Mouse (Mus musculus) urinary bladder, postnatal 25 days (tissue): ENCODE results near the gene Slc25a5.
"Not testable (repeated sequence)": the region's sequence is repeated elsewhere in the genome, so short reads cannot be mapped to it uniquely, and the experiment has no call there.

Experiments
- DNase-seq: peaks from one replicate; pipeline ENCODE4 v3.0.0; 2022; ENCODE audit warnings: low spot score

The Slc25a5 gene

DNA sequence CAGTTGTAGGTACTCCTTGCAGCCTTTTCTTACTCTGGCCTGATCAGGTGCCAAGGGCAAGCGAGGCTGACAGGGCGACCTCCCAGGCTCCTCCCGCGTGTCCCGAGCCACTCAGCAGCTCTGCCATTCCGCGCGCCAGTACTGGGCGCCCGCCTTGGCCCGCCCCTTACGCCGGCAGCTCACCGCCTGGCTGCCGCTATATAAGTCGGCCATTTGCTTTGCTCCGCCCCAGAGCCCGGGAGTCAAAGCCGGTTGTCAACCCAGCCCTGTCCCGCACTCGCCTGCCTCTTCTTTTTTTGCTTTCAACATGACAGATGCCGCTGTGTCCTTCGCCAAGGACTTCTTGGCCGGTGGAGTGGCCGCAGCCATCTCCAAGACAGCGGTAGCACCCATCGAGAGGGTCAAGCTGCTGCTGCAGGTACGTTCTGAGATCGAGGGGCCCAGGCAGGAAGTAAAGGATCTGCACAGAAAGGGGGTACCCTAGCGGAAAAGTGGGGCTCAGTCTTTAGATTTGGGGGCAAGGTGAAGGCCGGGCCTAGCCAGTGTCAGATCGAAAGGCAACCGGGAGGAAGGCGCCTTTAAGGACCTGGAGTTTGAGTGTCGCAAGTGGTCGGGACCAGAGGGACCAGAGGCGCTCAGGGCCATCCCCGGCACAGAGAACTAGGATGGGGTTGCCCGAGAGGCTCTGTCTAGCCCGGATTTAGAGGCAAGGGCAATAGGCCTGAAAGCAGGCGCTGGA is at the start of gene Slc25a5:
Gene Slc25a5 (plus strand): TSS at position 228 of the 739 bp plus-strand sequence.
- peak; percentile 66 for DNase-seq

DNA sequence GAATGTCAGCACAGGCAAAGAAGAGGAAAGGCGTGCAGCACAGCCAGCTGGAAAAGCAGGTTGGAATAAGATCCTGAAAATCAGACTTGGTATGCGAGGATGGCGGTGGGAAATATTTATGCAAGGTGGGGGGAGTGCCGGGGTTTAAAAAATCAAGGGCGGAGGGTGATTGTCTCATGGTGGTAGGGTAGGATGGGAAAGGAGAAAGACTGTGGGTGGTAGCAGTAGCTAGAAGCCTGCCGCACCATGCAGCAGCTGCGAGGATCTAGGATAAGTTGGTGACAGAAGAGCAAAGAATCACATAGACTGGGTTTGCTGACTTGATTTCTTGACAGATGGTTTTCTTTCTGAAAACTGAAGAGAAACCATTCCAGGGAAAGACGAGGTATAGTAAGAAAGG is 48.7 kb upstream of the Slc25a5 start:
- DNase-seq: no peak

DNA sequence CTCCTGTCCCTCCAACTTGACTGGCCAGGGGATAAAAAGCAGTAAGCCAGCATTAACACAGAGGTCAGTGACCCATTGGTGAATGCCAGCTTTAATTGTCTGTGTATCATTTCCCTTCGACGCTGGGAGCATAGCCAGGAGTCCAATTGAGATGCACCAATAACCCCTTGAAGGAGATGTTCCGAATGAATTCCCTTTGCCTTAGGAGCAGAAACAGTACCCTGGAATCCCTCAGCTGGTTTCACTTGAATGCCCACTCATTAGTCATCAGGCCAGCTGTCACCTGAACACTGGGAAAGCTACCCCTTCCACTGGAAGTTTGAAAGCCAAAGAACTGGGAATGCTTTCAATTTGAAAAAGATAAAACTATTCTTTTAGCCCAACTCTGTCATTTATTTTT is 46.9 kb upstream of the Slc25a5 start:
- no peak for DNase-seq

DNA sequence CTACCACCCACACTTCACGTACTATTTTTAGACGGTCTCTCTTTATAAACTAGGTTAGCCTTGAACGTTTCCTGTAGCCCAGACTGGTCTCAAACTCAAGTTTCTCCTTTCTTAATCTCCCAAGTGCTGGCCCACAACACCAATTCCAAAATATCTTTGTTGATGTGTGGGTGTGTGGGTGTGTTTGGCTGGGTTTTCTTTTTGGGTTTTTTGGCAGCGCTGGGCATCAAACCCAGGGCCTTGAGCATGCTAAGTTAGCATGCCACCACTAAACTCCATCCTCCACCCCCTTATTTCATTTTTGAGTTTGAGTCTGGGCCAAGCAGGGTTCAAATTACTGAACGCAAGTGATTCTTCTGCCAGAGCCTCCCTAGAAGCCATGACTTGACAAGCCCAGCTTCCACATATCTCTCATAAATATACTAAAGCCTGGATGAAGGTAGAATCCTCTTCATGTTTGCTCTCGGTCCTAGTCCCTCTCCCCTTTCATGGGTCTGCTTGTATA is 46.1 kb upstream of the Slc25a5 start:
- no peak for DNase-seq

DNA sequence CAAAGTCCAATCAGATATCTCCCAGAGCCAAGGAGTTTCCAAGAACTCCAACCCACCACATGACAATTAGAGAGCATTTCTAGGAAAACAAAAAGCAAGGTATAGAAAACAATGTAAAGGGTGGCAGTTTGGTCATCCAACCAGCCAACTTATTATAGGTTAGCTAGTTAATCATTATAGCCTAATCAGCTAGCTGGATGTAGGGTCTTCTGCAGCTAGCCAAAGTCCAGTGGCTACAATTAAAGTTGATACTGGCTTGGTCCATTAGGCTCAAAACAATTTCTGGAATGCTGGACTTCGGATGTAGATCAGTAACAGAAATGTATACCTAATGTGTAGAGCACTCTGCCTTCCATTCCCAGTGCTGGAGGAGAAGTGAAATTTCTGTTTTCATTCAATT is 44.9 kb upstream of the Slc25a5 start:
- no peak for DNase-seq

DNA sequence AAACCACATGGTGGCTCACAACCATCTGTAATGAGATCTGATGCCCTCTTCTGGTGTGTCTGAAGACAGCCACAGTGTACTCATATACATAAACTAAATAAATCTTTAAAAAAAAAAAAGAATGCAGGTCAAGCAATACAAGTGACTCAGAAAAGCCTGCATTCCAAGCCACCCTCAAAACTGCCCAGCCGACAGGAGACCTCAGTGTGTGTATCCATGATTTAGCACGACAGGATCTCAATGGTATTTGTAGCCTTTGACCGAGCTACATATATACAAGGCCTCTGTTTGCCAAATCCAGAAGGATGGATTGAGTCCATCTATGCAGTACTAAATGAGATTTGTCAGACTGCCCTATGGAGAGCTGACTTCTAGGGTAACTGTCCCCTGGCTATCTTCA is 42.9 kb upstream of the Slc25a5 start:
- no peak for DNase-seq

DNA sequence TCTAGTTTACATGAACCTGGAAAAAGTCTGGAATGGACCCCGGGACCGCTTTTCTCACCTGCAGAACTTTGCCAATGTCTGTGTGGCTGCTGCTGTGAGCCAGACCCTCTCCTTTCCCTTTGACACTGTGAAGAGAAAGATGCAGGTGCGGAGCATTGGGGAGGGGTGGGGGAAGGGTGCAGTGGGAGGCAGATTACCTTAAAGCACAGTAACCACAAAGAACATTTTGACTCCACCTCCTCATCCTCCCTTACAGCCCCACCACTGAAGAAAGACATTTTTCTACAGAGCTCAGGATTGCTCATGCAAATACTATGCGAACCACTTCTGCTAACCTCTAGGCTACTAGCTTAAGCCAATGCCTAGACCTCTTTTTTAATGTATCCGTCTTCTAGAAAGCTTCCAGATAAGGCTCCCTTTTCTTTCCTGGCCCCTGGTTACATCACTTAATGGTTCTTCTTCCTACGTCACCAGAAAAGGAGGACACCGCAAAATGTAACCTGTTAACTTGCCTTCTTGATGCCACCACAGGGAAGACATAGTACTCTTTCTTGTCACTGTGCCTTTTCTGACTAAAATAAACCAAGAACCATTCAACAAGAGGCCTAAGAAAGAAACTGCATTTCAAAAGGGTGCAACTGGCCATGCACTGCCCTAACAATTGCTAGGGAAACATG is 37.5 kb upstream of the Slc25a5 start:
- DNase-seq: no peak

DNA sequence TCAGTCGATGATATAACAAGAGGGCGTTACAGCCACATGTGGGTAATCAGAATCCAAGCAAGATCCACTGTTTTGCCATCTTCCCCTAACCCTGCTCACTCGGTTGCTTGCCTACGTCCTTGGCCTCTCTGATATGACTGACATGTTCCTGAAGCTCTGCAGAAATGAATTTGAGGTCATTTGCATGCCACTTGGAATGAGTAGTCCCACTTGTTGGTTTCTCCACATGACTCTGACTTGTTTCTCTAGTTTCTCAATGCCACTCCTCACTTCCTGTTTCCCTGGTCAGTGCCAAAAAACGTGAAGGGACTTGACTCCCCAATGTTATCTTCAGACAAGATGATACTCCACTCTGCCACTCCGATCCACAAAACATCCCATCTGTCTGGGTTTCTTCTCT is 36.9 kb upstream of the Slc25a5 start:
- DNase-seq: no peak

DNA sequence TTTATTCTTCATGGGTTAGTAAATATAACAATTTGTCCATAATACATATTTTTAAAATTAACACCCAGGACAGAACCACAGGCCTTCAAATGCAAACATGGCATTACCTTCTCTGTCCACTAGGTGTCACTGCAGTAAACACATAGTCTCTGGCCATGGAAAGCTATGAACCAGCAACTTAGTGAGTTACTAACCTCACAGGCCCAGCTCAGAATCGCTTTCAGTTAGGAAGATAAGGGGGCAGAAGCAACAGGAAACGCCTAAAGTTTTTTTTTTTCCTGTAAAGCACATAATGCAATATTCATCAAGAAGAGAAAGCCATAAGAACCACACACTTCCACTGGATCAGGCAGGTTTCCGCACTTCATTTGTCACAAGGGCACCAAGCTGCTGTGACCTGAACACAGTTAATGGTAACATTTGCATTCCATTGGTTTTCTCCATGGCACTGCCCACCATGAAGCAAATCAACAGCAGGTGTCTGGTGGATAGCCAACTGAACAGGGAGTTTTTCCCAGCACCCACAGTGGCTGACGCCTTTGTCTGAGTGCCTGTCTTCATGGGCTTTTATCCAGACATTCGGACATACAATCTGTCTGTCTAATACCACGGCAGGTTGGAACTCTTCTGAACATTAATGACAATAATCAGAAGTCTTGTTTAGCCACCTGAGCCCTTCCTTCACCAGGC is 34.4 kb upstream of the Slc25a5 start:
- DNase-seq: peak; percentile 20

DNA sequence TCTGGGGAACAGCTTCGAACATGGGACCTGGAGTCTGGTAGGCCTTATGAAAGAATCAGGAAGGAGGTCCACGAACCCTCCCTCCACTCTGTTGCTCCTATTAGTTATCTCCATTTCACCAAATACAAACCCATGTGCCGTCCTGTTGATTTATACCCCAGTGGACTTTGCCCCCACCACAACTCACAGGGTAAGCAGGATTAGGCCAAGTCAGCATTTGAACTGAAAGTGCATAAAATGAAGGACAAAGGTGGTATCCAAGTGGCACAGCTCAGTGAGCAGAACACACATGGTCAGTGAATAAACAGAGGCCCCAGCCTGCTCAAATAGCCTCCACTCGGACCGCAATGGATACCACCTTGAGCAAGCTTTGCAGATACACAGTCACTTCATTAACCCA is 33.2 kb upstream of the Slc25a5 start:
- DNase-seq: no peak

DNA sequence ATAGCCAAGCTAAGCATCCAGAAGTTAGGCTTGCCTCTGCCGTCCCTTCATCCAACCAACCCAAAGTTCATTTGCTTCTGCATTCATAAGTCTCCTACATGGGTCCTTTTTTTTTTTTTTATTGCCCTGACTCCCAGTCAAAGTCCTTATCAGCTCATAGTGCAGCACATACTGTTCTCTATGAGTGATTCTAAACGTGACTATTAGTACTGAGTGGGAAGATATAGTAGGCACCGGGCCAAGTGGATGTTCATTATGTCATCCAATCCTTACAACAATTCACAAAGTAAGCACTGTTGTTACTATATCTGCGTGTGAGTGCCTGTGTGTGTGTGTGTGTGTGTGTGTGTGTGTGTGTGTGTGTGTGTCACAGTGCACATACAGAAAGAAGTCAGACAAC is 32.6 kb upstream of the Slc25a5 start:
- DNase-seq: no peak

DNA sequence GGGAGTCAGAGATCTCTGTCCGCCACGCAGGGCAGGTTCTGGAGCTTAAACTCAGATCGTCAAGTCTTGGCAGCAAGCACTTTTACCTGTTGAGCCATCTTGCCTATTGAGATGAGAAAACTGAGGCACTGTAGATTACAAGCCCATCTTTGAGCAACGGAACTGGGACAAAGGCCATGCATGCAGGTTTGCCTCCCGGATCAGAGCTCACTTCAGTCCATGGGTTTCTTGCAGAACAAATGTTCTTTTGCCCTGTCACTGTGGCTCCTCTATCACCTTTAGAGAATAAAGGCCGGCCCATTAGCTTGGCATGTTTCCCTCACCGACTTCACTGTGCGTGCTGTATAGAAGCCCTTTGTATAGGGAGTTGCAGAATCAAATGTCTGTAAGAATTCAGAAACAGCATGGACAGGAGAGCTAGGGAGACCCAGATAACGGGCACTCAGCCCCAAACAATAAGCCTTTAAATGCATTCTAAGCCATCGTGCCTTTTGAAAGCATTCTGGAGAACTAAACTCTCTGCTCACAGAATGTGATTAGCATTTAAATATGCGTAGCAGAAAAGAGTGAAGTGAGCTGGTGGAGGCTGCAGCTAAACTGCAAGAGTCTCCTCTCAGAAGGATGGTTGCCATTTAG is 32.0 kb upstream of the Slc25a5 start:
- DNase-seq: no peak

DNA sequence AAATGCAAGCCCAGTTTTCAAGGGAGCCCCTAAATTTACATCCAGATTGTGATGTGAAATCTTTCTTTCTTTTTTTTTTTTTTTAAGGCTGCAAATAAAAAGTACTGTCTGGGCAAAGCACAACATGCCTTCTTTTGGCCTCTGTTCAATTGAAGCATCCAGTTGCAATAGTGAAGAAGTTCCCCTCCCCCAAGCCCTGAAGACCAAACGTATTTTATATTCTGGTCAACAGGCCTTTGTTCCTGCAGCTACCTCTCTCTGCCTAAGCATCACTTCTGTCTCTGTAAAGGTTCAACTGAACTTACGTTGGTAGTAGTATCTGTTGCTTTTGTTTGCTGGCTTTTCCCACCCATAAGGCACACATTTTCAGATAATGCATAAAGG is 31.5 kb upstream of the Slc25a5 start:
- no peak for DNase-seq

DNA sequence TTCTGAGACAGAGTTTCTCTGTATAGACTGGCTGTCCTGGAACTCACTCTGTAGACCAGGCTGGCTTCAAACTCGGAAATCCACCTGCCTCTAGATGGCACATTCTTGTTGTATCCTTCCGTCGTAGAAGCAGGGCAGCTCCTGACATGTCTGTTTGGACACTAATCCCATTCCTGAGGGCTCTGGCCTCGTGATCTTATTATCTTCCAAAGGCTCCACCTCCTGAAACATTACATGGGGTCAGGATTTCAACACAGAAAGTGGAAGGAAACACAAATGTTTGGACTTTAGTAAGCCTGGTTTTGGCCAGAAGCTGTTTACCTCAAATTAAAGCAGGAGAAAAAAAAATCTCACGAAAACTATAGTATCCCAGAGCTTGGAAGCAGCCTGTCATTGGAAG is 28.1 kb upstream of the Slc25a5 start:
- no peak for DNase-seq

DNA sequence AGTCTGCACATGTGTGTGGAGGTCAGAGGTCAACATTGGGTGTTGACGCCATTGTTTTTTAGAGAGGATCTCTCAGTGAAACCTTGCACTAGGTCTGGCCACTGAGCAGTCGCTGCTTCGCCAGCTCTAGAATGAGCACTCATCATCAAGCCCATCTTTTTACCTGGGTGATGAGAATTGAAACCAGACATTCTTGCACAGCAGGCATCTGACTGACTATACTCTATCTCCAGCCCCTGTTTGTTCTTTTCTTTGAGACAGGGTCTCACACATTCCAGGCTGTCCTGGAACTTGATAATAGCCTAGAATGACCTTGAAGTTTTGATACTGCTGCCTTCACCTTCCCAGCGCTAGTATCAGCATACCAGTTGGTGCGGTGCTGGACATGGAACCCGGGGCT is 22.9 kb upstream of the Slc25a5 start:
- DNase-seq: no peak

DNA sequence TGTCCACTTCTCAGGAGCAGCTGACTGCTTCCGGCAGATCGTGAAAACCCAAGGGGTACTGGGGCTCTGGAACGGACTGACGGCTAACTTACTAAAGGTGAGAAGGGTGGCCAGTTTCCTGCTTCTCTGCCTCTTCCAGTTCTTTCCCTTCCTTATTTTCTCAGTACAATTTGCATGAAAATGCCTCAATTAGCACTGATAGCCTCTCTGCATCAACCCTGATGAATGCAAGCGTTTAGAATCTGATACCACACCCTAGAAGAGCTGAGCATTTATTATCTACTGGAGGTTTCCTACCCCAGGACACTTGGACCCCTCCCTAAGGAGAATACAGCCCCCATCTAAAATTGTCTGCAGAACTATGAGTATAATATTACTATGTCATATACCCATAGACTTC is 19.9 kb upstream of the Slc25a5 start:
- DNase-seq: no peak

DNA sequence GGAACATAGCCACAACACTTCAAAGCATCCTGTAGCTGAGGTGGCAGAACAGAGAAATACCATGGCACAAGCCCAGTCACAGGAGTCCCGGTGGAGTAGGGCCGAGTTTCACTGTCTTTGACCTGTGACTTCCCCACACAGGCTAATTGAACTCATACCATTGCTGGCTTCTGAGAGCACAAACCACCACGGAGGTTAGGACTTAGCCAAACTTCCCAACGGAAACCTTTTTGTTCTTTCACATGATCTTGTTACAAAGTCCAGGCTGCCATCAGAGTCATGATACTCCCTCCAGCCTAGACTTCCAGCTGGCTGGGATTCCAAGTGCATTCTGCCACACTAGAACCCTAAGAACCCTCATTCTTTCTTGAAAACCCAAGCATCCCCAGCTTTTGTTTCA is 17.8 kb upstream of the Slc25a5 start:
- no peak for DNase-seq

DNA sequence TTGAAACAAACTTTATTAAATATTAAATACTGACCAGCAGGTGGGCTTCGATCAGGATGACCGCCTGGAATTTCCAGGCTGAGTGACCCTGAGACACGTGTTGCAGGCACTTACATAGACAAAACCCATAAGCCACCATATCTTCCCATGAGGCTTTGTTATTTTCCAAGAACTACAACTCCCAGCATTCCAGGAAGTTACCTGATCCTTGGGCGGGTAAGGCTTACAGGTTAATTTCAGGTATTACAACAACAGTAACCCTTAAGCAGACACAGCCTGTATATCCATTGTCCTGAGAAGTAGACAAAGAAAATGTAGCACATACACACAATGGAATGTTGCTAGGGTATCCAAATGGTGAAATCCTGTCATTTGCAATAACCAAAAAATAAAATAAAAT is 6.1 kb upstream of the Slc25a5 start:
- no peak for DNase-seq

DNA sequence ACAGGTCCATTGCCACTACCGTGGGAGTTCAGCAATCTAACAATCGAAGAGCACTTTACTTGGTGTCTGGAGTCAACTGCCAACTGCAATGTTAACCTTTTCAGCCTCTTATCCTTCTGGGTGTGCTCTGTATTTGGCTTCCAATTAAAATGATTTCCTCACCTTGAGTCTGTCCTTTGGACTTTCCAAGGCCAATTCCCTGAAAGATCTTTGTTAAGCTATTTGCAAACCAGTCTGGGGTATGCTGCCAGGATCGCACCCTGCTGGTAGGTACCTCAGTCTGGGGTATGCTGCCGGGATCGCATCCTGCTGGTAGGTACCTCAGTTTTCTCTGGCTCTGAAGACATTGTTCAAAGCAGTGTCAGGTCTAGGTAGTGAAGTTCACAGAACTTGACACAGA is 880 bp upstream of the Slc25a5 start:
- no peak for DNase-seq

DNA sequence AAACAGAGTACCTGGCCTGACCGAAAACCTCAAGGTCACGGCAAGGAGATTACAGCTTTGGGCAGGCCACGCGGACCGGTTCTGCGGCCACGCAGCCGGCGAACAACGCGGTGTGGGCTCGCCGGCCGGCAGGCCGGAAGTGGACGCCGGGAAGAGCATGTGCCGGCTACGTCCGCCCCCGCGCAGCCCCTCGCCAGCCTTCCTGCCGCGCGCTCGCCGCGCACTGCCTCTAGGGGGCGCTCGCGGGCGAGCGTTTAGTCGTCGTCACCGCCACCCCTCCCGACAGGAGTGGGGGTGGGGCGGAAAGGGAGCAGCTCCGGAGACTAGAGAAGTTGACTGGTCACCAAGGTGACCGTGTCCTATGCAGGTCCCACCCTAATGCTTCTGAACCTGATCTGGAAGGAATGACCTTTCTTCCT is 721 bp downstream of the Slc25a5 start:
- DNase-seq: peak; percentile 76

DNA sequence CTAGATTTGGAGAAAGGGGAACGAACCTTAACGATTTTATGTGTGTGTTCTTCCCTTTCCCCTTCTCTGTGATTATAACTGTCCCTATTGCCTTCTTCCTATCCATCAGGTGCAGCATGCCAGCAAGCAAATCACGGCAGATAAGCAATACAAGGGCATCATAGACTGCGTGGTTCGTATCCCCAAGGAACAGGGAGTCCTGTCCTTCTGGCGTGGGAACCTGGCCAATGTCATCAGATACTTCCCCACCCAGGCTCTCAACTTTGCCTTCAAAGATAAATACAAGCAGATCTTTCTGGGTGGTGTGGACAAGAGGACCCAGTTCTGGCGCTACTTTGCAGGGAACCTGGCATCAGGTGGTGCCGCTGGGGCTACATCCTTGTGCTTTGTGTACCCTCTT is 1.3 kb downstream of the Slc25a5 start:
- DNase-seq: not testable (repeated sequence)

DNA sequence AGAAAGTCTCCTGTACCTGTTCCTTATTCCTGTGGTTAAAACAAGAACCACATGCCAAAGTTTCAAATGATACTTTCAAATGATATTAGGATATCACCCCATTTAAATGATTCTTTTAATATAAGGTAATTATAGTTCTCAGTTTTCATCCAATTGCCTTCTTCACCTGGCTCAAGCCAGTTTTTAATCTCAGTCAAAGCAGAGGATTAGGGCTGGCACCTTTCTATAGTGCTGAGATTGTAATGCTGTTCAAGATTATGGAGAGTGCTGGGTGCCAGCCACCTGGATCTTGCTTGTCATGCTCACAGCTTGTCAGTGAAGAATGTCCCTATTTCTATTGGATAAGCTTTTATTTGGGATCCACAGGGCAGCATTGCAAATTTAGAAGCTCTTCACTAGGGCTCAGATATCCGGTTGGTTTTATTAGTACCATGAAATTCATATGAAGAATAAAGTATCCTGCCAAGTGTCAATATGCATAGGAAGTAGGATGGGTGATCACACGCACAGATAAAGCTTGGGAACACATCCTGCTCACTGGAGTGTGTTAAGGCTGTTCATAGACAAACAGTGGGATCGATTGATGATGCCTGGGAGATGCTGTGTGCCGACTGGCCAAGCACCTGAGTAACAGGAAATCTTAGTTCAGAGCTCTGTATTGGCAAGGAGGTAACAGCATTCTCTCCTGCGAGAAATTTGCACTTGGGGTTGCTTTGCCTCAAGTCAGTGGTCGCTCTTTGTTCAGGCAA is 3.9 kb downstream of the Slc25a5 start:
- no peak for DNase-seq
